Mouse (Mus musculus) thymus, adult 18-20 months (tissue): Measurements from ENCODE around the gene Trem2.
A peak's percentile ranks its signal among the peaks of the same experiment; 100 is the strongest.
"Not testable (repeated sequence)": the region's sequence is repeated elsewhere in the genome, so short reads cannot be mapped to it uniquely, and the experiment has no call there.

Experiments used
- DNase-seq, 2 experiments: peaks; one replicate each; pipeline ENCODE4 v3.0.0; 2022; ENCODE audit warnings: mixed read lengths in 2 of 2

The Trem2 gene

DNA sequence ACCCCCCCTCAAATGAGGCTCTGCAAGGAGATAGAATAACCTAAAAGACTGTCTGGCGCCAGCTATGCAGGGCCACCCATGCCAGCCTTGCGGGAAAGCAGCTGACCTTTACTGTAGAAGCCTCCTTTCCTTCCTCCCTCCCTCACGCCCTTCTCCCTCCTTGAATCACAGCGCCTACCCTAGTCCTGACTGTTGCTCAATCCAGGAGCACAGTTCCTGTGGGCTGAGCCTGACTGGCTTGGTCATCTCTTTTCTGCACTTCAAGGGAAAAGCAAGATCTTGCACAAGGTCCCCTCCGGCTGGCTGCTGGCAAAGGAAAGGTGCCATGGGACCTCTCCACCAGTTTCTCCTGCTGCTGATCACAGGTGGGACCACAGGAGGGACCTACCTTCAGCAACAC is at the start of gene Trem2:
Gene Trem2 (plus strand): TSS at position 171 of the 400 bp plus-strand sequence.
- no peak for DNase-seq

GRCm38 (mm10) chr17:48299203-48299602 is 47.0 kb upstream of the Trem2 start, which contains the start of gene Treml2:
Treml2 (plus strand) TSS chr17:48299498.
- DNase-seq, result no peak

- DNase-seq, result peak in 1 of 2 experiments; percentile 19
Observed at GRCm38 (mm10) chr17:48299756-48300155, 46.4 kb upstream of the Trem2 start.

GRCm38 (mm10) chr17:48300199-48300598 is 46.0 kb upstream of the Trem2 start:
- DNase-seq, result peak; percentile 61 to 78

GRCm38 (mm10) chr17:48300861-48301260 is 45.3 kb upstream of the Trem2 start:
- DNase-seq, result peak; percentile 55 to 76

- no peak for DNase-seq
Observed at GRCm38 (mm10) chr17:48301792-48302191, 44.4 kb upstream of the Trem2 start.

DNA sequence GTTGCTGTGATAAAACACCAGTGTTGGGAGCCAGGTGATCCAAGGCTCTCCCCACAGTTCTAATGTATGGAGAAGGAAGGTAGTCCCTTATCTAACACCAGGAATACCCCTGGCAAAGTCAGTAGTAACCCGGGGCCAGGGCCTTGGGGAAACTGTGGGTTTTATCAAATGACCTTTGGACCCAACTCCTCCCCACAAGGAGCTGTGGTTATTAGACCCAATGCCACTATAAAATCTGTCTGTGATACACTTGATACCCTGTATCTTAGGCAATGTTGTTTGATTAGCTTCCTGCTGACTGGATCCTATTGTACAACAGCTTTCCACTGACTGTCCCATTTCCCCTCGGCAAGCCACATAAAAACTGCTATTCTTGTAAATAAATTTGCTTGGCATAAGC is 34.1 kb upstream of the Trem2 start:
- no peak for DNase-seq

DNA sequence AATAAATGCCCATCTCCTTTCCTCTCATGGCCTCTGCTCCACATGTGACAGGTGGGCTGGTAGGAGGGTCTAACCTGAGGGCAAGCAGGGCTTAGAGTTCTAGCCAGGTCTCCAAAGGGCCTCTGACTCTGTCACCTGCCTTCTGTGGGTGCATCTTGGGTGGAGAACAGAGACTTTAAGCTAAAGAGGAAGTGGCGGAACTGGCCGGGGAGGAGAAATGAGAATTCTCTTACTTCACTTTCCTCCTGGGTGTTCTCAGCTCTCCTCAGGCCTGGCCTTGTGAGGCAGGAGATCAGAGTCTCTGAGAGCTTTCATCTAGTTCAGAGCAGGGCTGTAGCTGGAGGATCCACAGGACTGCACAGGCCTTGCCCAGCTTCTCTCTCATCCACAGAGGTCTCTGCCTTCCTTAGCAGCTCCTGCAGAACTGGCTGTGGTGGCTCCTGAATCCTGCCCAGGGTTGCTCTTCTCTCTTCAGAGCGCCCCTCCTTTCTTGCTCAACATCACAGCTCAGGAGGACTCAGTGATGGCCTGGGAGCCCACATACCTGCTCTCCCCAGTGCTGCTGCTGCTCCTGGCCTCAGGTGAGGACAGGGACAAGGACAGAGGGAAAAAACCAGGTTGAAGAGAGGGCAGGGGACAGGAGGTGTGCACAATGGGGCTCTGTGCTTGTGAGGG is 30.2 kb upstream of the Trem2 start, which contains the start of gene B430306N03Rik:
Gene B430306N03Rik (plus strand): TSS at position 237 of the 675 bp plus-strand sequence.
- not testable (repeated sequence) for DNase-seq

DNA sequence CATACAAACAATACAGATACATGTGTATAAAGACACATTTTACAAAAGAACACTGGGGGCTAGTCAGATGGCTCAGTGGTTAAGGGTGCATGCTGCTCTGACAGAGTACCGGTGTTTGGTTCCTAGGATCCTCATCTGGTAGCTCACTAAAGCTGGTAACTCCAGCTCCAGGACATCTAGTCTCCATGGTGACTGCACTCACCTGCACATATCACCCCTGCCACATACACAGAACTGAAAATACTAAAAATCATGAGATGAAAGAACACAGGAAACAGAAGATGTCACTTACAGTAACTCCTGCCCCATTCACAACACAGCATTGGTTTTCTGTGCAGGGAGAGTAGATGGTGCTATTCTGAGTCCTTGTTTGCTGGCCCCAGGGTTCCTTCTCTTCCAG is 27.5 kb upstream of the Trem2 start:
- DNase-seq, result no peak

- DNase-seq, result no peak
Observed at GRCm38 (mm10) chr17:48321279-48321678, 24.9 kb upstream of the Trem2 start.

- DNase-seq, result no peak
Observed at GRCm38 (mm10) chr17:48323236-48323635, 23.0 kb upstream of the Trem2 start.

DNA sequence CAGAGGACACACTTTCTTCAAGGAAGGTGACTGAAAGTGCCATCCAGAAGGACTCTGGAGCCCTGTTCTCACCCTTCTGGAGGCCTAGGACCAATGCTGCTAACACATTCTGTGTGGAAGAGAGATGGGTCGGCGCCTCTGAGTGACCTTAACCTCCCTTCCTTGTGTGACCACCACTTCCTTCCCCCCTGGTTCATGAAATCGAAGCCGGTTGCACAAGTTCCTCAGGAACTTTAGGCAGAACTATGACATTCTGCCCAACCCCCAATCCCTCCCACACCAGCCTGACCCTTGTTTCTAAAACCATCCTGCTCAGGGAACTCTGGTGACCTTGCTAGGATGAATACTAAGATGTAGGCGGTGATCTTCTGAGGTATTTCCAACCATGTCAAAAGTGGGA is 21.9 kb upstream of the Trem2 start:
- no peak for DNase-seq

GRCm38 (mm10) chr17:48325093-48325492 is 21.1 kb upstream of the Trem2 start:
- no peak for DNase-seq

DNA sequence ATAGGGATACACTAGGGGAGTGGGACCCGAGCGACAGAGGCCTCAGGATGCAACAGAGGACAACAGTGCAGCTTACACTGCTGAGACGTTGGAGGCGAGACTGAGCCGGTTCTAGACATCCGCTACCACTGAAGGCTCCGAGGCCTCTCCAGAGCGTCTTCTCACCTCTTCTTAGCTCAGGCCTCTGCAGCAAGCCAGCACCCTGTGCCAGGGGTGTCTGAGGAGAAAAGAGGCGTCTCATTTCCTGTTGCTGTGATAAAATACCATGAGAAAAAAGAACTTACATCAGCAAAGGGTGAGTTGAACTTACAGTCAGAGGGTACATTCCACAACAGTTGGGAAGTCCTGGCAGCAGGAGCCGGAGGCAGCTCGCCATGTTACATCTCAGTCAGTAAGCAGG is 20.6 kb upstream of the Trem2 start:
- no peak for DNase-seq

GRCm38 (mm10) chr17:48326656-48327055 is 19.5 kb upstream of the Trem2 start:
- DNase-seq, result no peak

- DNase-seq, result no peak
Observed at GRCm38 (mm10) chr17:48332524-48332923, 13.7 kb upstream of the Trem2 start.

- no peak for DNase-seq
Observed at GRCm38 (mm10) chr17:48334186-48334585, 12.0 kb upstream of the Trem2 start.

GRCm38 (mm10) chr17:48336857-48337256 is 9.3 kb upstream of the Trem2 start:
- DNase-seq, result peak; percentile 48 to 55

GRCm38 (mm10) chr17:48340267-48340666 is 5.9 kb upstream of the Trem2 start:
- no peak for DNase-seq

GRCm38 (mm10) chr17:48341947-48342346 is 4.3 kb upstream of the Trem2 start:
- DNase-seq, result no peak

DNA sequence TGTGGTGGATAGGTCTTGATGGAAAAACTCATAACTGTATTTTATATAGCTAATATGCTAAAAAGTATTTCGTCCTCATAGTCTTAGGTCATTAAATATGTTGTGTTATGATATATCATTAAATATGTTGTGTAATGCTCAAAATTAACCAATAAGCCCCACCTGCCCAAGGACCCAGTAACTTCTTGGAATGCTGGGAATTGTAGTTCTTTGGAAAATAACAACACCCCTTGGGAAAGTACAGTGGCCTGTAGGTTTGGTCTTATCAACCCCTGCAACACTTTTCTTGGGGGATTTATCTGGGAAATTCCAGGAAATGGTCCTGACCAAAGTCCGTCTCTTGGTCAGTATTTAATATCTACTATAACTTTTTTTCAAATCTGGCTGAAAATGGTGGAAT is 3.1 kb upstream of the Trem2 start:
- DNase-seq, result no peak

- DNase-seq, result no peak
Observed at GRCm38 (mm10) chr17:48345824-48346223, 377 bp upstream of the Trem2 start.

- no peak for DNase-seq
Observed at GRCm38 (mm10) chr17:48346834-48347233, 633 bp downstream of the Trem2 start.

DNA sequence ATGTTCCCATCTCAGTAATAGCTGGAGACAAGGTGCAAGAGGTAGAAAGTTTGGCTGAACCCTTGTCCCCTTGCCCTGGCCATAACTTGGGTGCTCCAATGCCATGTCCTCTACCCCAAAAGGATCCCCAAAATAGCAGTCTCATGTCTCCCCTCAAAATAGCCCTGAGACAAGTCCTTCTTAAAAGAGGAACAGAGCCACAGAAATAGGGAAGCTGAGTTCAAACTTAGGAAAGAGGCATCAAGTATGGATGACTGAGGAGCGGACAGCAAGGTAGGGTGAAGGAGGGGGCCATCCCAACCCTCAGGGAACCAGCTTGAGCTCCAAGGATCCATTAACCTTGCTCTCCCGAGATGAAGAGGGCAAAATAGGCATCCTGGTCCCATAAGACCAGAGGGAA is 1.1 kb downstream of the Trem2 start:
- no peak for DNase-seq

GRCm38 (mm10) chr17:48350681-48351193 is 4.5 kb downstream of the Trem2 start:
- no peak for DNase-seq
